Mouse (Mus musculus): ENCODE data around the gene Lhfpl4. TPM values are rescaled to one million over a fixed set of nuclear protein-coding genes. Genes with fewer than 3 reads are reported as not detected.
A peak's percentile ranks its signal among the peaks of the same experiment; 100 is the strongest.

Gene Lhfpl4
- 0.87 and 1.1 TPM in 2 replicates for polyA plus RNA-seq (2015; fragmentation: Nextera tagmentation; extraction: Ambion mirVana)

- Histone ChIP-seq H3K4me1 (peaks cover 15% of the 10 kb centered on the region), H3K27ac (no peak within 1 kb of the TSS), H3K36me3 (no peaks in the 10 kb centered on the region), H3K27me3 (peaks cover 42% of the 10 kb centered on the region), H3K9ac (0 out of 2 replicates have a peak within 1 kb of the TSS, but pooled peaks have one; percentile 20), H3K4me2 (peak within 1 kb of the TSS; percentile 82), H3K4me3 (peak within 1 kb of the TSS; percentile 48), H3K9me3 (no peaks in the 10 kb centered on the region)
- under 1% methylated on average over 49 of the region's 66 CpGs for WGBS
- ATAC-seq (ENCODE audit: borderline replicate concordance, extremely low read depth, low FRiP score, low TSS enrichment), result peak; percentile 67; the same call in 1 of the 2 replicates
These were observed at the start of gene Lhfpl4 for GRCm38 (mm10) chr6:113194841-113195595. Gene Lhfpl4, minus strand, starts transcription at chr6:113195384.

DNA sequence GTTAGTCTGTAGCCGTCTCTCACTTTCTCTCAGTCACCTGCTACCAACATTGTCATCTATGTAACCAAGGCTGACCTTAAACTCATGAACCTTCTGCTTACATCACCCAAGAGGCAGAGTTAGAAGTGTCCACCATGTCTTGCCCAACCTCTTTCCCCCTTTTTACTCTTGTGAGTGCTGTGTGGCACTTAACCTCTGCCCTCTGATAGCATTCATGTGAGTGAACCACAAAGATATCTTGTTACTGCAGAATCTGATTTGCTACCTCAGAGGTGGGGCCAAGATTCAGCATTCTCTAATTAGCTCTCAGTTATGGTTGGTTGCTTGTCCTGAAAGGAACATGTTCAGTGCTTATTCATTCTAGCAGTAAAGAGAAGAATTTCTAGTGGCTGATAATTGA is 47.6 kb upstream of the Lhfpl4 start:
- H3K9me3 ChIP-seq, result no peaks in the 10 kb centered on the region
- H3K36me3 ChIP-seq, result peaks cover 27% of the 10 kb centered on the region
- peaks cover 10% of the 10 kb centered on the region for H3K4me1 ChIP-seq
- no peak overlapping the region for H3K4me3 ChIP-seq
- 80% methylated on average over 1 of the region's 1 CpGs for WGBS
- H3K27me3 ChIP-seq, result no peaks in the 10 kb centered on the region
- ATAC-seq (ENCODE audit: borderline replicate concordance, extremely low read depth, low FRiP score, low TSS enrichment), result no peak
- no peak overlapping the region for H3K4me2 ChIP-seq
- no peak overlapping the region for H3K9ac ChIP-seq
- H3K27ac ChIP-seq, result no peak overlapping the region

DNA sequence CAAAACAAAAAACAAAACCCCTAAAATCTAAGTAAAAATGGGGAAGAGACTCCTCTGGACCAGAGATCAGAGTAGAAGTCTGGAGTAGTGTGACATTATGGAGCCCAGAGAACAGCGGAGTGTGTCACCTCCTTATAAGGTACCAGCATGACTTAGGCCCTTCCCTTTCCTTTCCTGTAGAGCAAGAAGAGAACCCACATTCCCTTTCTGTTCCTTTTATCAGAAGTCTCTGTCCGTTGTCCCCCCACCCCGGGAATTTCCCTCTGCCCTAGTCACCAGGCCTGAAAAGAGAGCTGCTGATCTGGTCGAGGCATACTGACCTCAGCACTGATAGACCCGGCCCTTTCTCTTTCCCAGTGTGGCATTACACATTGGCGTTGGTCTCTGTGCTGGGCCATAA is 43.3 kb upstream of the Lhfpl4 start:
- Histone ChIP-seq H3K36me3 (peaks cover 20% of the 10 kb centered on the region), H3K4me3 (peak overlapping the region; percentile 74), H3K27me3 (no peaks in the 10 kb centered on the region), H3K9ac (peak overlapping the region; percentile 69), H3K9me3 (no peaks in the 10 kb centered on the region), H3K4me1 (peaks cover 15% of the 10 kb centered on the region), H3K4me2 (peak overlapping the region; percentile 74), H3K27ac (no peak overlapping the region)
- WGBS, result 31% methylated on average over 6 of the region's 6 CpGs
- no peak for ATAC-seq (ENCODE audit: borderline replicate concordance, extremely low read depth, low FRiP score, low TSS enrichment)

GRCm38 (mm10) chr6:113237542-113238270 is 42.5 kb upstream of the Lhfpl4 start, which contains the start of gene Mtmr14:
Gene Mtmr14, plus strand, starts transcription at chr6:113237843.
- peak within 1 kb of the TSS; percentile 74 for H3K4me3 ChIP-seq
- no peaks in the 10 kb centered on the region for H3K9me3 ChIP-seq
- peaks cover 16% of the 10 kb centered on the region for H3K36me3 ChIP-seq
- peak; percentile 100 for ATAC-seq (ENCODE audit: borderline replicate concordance, extremely low read depth, low FRiP score, low TSS enrichment)
- under 1% methylated on average over 52 of the region's 55 CpGs for WGBS
- H3K4me1 ChIP-seq, result peaks cover 15% of the 10 kb centered on the region
- no peak within 1 kb of the TSS for H3K27ac ChIP-seq
- peak within 1 kb of the TSS; percentile 74 for H3K4me2 ChIP-seq
- peak within 1 kb of the TSS; percentile 69 for H3K9ac ChIP-seq
- H3K27me3 ChIP-seq, result no peaks in the 10 kb centered on the region

DNA sequence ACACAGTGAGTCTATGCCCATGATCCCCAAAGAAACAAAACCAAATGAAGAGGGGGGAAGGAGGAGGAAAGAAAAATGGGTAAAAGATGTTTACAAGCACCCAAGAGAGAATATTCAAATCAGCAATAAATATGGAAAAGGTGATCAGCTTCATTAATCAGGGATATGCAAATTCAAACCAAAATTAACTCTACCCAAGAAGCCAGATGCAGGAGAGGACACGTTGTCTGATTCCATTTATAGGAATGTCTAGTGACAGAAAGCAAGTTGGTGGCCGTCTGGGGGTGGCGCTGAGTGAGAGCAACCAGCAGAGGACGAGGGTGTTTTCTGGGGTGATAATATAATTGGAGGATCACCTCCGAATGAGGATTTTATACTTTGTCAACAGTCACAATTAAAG is 40.0 kb upstream of the Lhfpl4 start:
- Histone ChIP-seq H3K27ac (no peak overlapping the region), H3K9me3 (no peaks in the 10 kb centered on the region), H3K36me3 (no peaks in the 10 kb centered on the region), H3K4me1 (peaks cover 15% of the 10 kb centered on the region), H3K4me2 (no peak overlapping the region), H3K27me3 (no peaks in the 10 kb centered on the region), H3K4me3 (no peak overlapping the region), H3K9ac (no peak overlapping the region)
- WGBS, result 65% methylated on average over 5 of the region's 5 CpGs
- ATAC-seq (ENCODE audit: borderline replicate concordance, extremely low read depth, low FRiP score, low TSS enrichment), result no peak

GRCm38 (mm10) chr6:113226705-113227104 is 31.5 kb upstream of the Lhfpl4 start:
- no peak for ATAC-seq (ENCODE audit: borderline replicate concordance, extremely low read depth, low FRiP score, low TSS enrichment)
- Histone ChIP-seq H3K9ac (no peak overlapping the region), H3K27me3 (no peaks in the 10 kb centered on the region), H3K27ac (no peak overlapping the region), H3K4me3 (no peak overlapping the region), H3K4me1 (no peaks in the 10 kb centered on the region), H3K36me3 (no peaks in the 10 kb centered on the region), H3K9me3 (no peaks in the 10 kb centered on the region), H3K4me2 (no peak overlapping the region)

GRCm38 (mm10) chr6:113225798-113226197 is 30.6 kb upstream of the Lhfpl4 start:
- Histone ChIP-seq H3K36me3 (no peaks in the 10 kb centered on the region), H3K4me2 (no peak overlapping the region), H3K27ac (no peak overlapping the region), H3K9me3 (no peaks in the 10 kb centered on the region), H3K4me1 (no peaks in the 10 kb centered on the region), H3K4me3 (no peak overlapping the region), H3K27me3 (no peaks in the 10 kb centered on the region), H3K9ac (no peak overlapping the region)
- 75% methylated on average over 4 of the region's 4 CpGs for WGBS
- no peak for ATAC-seq (ENCODE audit: borderline replicate concordance, extremely low read depth, low FRiP score, low TSS enrichment)

DNA sequence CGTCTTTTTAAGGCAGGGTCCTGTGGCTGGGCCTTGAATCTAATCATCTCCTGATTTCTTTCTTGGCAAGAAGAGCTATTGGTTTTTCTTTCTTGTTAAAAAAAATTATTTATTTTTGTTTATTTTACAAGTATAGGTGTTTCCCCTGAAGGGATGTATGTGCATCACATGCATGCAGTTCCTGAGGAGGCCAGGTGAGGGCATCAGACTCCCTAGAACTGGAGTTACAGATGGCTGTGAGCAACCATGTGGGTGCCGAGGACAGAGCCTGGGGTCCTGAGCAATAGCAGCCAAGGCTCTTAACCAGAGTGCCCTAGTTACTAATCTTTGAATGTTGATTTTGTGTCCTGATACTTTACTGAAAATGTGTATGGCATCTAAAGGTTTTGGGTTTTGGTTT is 21.1 kb upstream of the Lhfpl4 start:
- Histone ChIP-seq H3K4me1 (no peaks in the 10 kb centered on the region), H3K27me3 (no peaks in the 10 kb centered on the region), H3K9ac (no peak overlapping the region), H3K9me3 (no peaks in the 10 kb centered on the region), H3K36me3 (no peaks in the 10 kb centered on the region), H3K27ac (no peak overlapping the region), H3K4me2 (no peak overlapping the region), H3K4me3 (no peak overlapping the region)
- 54% methylated on average over 2 of the region's 2 CpGs for WGBS
- no peak for ATAC-seq (ENCODE audit: borderline replicate concordance, extremely low read depth, low FRiP score, low TSS enrichment)

DNA sequence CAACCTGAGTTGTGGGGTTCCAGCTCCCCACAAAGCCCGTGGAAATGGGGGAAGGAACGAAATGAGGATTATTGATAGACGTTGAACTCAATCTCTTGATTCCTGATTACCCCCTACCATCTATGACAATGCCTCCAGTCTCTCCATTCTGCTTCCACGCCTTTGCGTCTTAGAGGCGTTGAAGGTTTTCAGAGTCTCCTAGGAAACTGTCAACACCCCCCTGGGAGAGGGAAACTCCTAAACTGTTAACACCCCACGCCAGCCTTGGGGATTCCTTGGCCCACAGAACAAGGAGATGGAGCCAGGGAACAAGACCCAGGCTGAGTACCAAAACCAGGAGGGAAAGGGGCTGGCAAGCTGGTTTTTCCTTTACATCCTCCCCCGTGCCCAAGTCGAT is 410 bp upstream of the Lhfpl4 start:
- H3K9me3 ChIP-seq, result no peaks in the 10 kb centered on the region
- no peak overlapping the region for H3K27ac ChIP-seq
- H3K4me1 ChIP-seq, result peaks cover 15% of the 10 kb centered on the region
- H3K4me3 ChIP-seq, result peak overlapping the region; percentile 48; the same call in 1 of the 2 replicates
- no peaks in the 10 kb centered on the region for H3K36me3 ChIP-seq
- WGBS, result 6% methylated on average over 9 of the region's 9 CpGs
- H3K27me3 ChIP-seq, result peaks cover 42% of the 10 kb centered on the region
- no peak overlapping the region for H3K9ac ChIP-seq
- ATAC-seq (ENCODE audit: borderline replicate concordance, extremely low read depth, low FRiP score, low TSS enrichment), result no peak
- H3K4me2 ChIP-seq, result peak overlapping the region; percentile 82

- no peaks in the 10 kb centered on the region for H3K9me3 ChIP-seq
- ATAC-seq (ENCODE audit: borderline replicate concordance, extremely low read depth, low FRiP score, low TSS enrichment), result peak; percentile 19; the same call in 1 of the 2 replicates
- peak overlapping the region; percentile 48 for H3K4me3 ChIP-seq
- H3K36me3 ChIP-seq, result no peaks in the 10 kb centered on the region
- H3K4me2 ChIP-seq, result peak overlapping the region; percentile 82
- no peak overlapping the region for H3K9ac ChIP-seq
- peaks cover 15% of the 10 kb centered on the region for H3K4me1 ChIP-seq
- no peak overlapping the region for H3K27ac ChIP-seq
- WGBS, result 5% methylated on average over 5 of the region's 5 CpGs
- peaks cover 42% of the 10 kb centered on the region for H3K27me3 ChIP-seq
These were observed 705 bp downstream of the Lhfpl4 start for GRCm38 (mm10) chr6:113194517-113194840.

DNA sequence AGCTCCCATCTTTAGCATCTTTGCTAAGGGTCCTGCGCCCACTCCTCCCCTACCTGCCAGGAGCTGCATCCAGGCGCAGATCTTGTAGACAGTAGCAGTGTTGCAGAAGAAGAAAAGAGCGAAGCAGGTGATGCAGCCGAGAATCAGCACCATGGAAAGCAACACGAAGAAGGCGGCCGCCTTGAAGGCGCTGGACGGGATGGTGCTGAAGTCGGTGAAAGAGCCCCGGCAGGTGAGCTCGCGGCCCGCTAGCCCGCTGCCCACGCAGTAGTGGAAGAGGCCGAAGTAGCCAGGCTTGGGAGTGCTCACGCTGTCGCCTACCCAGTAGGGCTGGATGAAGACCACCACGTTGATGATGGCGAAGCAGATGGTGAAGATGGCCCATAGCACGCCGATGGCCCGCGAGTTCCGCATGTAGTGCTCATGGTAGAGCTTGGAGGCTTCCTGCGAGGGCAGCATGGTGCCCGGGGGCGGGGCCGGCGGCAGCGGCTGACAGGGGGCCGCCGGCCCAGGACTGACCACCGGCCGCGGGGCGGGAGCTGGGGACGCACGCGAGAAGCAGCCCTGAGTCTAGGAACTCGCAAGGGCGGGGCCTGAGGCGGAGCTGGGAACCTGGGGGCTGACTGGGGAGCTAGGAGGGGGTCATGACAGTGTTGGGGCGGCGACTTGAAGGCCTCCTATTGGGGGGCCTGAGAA is 1.3 kb downstream of the Lhfpl4 start:
- 4% methylated on average over 46 of the region's 46 CpGs for WGBS
- ATAC-seq (ENCODE audit: borderline replicate concordance, extremely low read depth, low FRiP score, low TSS enrichment), result no peak
- Histone ChIP-seq H3K9me3 (no peaks in the 10 kb centered on the region), H3K27me3 (peaks cover 42% of the 10 kb centered on the region), H3K36me3 (no peaks in the 10 kb centered on the region), H3K4me2 (peak overlapping the region; percentile 82), H3K4me1 (peaks cover 15% of the 10 kb centered on the region), H3K9ac (no peak overlapping the region), H3K4me3 (peak overlapping the region; percentile 8; the same call in 1 of the 2 replicates), H3K27ac (no peak overlapping the region)
